Mouse (Mus musculus): ENCODE data around the gene Tmem121b.

The Tmem121b gene

DNA sequence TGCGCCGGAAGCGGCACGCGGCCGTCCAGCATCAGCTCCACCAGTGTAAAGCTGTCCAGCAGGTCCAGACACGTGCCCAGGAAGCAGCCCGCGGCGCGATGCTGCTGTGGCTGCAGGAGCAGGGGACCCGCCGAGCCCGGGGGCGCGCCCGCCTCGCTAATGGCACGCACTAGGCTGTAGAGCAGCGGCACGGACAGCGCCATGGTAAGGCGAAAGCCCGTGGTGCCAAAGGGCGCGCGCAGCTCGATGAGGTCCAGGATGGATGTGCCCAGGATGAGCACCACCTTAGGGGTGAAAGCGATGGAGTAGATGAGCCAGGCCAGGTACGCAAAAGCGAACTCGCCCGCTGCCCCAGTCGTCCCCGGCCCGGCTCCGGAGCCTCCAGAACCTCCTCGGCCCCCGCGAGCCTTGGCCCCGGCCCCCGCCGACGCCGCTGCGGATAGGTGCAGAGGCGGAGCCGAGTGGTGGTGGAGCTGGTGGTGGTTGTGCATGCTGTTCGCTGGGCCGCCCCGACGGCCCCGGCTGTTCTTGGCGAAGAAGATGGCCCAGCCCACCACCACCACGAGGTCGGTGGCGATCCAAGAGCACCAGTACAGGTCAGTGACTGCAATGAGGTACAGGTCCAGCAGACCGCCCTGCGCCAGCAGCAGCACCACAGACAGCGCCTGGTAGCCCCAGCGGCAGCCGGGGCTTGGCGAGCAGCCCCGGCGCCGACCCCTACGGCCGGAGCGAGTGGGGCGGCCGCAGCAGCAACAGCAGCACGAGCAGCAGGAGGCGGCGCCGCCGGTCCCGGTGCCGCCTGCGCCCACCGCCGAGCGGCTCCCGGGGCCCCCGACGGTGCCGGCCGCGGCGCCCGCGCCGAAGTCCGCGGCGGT, 871 bp downstream of the Tmem121b start:
- in situ Hi-C loops (cut with MseI, MboI): no loop called here

DNA sequence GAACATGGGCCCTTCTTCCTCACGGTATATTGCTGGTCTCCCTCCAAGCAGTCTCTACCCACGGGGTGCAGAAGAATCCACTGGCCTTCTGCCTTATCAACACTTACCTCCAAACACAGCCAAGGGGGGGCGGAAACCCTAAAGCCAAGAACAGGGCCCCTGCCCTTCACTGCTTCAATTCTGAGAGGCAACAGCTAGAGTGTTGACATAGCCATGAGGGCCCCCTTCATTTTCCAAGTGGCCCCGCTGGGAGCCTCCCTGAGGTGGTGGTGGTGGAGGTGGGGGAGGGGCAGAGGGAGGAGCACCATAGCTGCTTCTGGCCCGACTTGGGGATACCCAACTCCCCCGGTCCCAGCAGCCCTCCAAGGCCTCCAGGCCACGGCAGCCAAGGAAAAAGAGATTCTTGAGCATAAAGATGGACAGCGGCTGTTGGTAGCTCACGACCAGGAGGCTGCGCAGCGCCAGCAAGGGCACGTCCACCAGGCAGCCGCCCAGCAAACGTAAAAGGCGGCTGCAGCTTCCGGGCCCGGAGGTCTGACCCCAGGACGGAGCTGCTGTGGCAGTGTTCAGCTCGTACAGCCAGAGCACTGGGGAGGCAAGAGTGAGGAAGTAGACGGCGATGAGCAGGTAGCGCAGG, 1.6 kb downstream of the Tmem121b start:
- in situ Hi-C loops (cut with MseI, MboI): no loop called here

DNA sequence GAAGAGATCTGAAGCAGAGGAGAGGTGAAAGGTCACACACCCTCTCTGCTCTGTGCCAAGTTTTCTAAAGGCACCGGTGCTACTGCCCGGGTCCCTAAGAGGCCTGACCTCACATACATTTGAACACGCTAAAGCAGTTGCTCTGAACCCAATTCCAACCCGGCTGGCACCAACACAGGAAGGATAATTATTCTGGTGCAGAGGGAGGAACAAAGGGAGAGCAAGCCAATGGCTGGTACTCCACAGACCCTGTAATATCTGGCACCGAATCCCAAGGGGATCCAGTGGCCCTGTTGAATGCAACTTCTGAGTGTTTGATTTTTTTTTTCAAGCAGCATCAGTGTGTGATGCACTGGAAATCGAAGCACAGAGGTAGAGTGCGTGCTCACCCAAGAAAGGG, 2.5 kb downstream of the Tmem121b start:
- in situ Hi-C loops (cut with MseI, MboI): no loop called here

DNA sequence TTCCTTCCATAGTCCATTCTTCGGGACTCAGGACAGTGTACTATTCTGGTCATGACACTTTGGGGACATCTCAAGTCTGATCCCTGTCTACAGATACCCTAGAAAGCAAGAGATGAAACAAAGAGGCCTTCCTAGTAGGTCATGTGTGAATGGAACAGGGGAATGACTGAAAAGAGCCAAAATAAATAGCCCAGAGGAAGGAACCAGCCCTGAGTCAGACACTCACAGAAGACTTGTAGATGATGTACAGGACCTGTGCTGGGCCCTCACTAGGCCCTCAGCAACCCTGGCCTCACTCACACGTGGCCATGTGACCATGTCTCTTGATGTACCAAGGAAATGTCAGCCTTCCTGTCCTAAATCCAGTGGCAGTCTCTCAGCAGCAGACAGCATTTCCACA, 4.1 kb downstream of the Tmem121b start:
- in situ Hi-C loops (cut with MseI, MboI): no loop called here

DNA sequence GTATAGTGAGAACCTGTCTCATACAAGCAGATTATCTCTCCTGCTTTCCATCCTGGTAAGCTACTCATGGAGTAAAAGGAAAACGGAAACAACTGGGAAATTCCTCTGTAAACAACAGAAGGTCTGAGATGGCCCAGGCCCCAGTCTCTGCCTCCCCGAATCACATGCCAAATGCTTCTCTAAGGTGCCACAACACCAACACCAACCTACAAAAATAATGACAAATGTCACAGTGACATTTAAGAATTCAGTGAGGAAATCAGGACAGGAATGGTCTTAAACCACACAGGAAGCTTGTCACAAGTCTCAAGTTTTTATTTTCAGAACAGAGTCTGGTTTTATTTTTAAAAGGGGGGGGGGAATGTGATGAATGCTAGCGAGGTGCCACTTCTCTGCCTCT, 5.0 kb downstream of the Tmem121b start:
- in situ Hi-C loops (cut with MseI, MboI): no loop called here

DNA sequence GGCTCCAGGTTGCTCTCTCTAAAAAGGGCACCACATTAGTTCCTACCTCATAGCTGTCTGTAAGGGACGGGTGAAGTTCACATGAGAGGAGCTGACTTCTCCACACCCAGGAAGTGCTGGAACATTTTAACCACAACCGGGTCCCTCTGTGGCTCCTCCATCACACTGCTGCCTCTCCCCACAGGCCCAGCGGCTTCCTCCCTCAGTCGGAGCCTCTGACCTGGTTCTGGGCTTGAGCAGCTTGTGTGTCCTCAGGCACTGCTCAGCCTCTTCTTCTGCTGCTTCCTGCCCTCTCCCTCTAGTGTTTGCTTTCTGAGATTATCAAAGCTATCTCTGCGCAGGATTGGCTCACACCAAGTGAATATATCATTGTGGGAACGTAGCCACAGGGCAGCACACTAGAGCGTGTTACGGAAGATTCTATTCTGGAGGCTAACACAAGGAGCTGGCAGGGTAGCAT, 7.5 kb downstream of the Tmem121b start:
- in situ Hi-C loops (cut with MseI, MboI): no loop called here

DNA sequence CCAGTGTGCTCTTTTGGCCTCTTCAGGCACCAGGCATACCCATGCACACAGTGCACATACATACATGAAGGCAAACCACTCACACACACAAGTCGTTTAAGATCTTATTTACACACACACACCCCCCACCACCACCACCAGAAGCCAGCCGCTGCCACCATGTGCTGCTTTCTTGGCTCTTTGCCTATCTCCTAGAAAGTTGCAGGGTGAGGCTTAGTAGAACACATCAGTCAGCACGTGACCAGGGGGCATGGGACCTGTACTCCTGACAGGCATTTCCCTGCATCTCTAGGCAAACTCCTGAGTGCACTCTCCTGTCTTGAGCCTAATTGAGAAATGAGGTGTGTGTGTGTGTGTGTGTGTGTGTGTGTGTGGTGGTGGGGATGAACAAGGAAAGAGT, 8.6 kb downstream of the Tmem121b start:
- in situ Hi-C loops (cut with MseI, MboI): no loop called here

DNA sequence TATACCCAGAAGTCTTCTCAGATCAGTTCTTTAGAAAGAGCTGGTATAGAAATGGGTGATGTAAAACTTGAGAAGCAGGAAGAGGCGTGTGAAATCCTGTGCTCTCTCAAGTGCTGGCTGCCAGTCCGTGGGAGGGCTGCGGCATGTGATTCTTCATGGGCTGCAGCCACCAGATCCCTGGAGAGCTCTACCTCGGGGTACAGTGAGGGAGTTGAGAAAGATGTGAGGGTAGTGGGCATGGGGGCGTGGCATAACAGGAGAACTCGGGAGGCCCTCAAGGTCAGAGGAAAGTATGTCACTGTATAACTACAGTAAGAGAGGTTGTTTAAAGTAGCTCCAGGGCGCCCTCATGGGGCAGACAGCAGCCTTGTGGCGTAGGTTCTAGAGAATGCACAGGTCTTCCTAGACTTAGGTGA, 10.4 kb downstream of the Tmem121b start:
- in situ Hi-C loops (cut with MseI, MboI): no loop called here

DNA sequence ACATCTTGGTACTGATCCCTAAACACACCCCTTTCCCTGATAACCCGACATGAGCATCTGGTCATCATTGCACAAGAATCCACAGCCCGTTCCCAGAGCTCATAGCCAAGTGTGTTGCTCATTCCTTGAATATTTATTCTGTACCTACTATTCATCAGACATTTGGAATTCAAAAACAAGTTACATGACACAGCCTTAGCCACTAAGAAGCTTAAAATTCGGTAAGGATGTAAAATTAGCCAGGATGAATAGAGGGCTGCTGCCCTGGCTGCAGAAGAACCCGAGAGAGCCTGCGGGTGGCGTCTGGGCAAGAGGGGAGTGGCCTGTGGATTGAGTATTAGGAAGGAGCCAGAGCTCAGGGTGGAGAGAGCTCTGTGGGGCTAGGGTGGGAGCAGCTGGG, 10.9 kb downstream of the Tmem121b start:
- in situ Hi-C loops (cut with MseI, MboI): no loop called here

DNA sequence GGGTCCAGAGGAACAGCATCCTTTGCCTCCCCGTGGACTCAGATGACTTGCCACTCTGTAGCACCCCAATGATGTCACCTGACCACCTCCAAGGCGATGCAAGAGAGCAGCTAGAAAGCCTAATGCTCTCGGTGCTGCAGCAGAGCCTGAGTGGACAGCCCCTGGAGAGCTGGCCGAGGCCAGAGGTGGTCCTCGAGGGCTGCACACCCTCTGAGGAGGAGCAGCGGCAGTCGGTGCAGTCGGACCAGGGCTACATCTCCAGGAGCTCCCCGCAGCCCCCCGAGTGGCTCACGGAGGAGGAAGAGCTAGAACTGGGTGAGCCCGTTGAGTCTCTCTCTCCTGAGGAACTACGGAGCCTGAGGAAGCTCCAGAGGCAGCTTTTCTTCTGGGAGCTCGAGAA, 11.6 kb downstream of the Tmem121b start:
- in situ Hi-C loops (cut with MseI, MboI): no loop called here

DNA sequence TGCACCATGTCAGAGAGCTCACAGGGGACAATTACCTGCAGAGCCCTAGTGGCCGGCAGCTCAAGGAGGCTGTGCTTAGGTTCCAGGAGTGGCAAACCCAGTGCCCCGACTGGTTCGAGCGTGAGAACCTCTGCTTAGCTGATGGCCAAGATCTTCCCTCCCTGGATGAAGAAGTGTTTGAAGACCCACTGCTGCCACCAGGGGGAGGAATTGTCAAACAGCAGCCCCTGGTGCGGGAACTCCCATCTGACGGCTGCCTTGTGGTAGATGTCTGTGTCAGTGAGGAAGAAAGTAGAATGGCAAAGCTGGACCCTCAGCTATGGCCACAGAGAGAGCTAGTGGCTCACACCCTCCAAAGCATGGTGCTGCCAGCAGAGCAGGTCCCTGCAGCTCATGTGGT, 12.1 kb downstream of the Tmem121b start:
- in situ Hi-C loops (cut with MseI, MboI): no loop called here

DNA sequence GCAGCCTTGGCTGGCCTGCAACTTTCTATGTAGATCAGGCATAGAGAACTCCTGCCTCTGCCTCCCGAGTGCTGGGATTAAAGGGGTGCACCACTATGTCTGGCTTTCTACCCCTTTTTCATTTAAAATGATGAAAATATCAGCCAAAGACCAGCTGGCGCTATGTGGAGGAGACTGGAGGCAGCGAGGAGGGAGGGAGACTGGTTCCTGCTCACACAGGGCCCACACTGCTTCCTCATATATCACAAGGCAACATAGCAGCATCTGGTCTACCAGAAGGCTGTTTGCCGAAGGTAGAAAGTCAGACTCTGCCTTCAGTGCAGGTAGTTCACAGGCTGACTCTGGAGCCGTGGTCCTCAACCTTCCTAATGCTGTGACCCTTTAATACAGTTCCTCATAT, 13.2 kb downstream of the Tmem121b start:
- in situ Hi-C loops (cut with MseI, MboI): no loop called here

DNA sequence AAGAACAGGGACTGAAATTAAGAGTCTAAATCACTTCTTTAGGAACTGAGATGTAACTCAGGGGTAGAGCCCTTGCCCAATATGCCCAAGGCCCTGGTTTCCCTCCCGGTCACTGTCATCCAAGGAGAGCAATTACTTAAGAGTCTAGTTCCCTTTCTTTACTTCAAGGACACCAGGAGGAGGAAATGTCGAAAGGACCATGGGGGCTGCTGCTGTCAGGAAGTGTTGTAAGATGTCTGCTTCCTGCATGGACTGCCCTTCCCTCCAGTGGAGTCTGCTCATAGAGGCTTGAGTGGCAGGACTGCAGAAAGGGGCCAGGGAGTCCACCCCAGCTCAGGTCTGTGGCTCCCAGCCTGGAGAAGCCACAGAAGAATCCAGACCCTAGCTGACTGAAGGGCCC, 14.3 kb downstream of the Tmem121b start:
- in situ Hi-C loops (cut with MseI, MboI): no loop called here

DNA sequence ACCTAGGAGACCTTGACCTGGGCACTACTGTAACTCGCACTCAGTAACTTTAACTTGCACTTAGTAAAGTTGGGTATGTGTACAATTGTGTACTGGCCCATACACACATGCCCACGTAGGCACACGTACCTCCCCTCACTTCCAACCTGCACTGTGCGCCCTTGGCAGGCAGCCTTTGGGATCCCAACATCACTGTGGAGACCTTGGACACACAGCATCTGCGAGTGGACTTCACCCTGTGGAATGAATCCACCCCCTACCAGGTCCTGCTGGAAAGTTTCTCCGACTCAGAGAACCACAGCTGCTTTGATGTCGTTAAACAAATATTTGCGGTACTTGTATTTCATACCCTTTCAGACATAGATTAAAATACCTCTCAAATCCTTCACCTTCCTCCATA, 18.3 kb downstream of the Tmem121b start:
- in situ Hi-C loops (cut with MseI, MboI): no loop called here

DNA sequence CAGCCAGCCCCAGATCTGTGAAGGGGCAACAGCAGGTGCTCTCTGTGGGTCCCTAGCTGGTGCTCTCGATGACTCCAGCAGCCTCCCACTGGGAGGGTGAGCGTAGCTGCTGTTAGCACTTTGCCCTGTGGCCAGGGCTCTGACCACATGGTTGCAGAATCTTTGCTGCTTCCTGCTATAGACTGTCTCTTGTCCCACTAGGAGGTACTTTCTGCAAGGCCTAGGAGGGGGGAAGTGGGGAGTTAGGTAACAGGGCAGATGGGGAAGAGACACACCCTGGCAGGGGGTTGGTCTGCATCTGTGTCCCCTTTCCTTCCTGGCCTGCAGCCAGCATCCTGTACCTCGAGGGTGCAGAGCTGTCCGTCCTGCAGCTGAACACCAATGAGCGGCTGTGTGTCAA, 20.2 kb downstream of the Tmem121b start:
- in situ Hi-C loops (cut with MseI, MboI): no loop called here

DNA sequence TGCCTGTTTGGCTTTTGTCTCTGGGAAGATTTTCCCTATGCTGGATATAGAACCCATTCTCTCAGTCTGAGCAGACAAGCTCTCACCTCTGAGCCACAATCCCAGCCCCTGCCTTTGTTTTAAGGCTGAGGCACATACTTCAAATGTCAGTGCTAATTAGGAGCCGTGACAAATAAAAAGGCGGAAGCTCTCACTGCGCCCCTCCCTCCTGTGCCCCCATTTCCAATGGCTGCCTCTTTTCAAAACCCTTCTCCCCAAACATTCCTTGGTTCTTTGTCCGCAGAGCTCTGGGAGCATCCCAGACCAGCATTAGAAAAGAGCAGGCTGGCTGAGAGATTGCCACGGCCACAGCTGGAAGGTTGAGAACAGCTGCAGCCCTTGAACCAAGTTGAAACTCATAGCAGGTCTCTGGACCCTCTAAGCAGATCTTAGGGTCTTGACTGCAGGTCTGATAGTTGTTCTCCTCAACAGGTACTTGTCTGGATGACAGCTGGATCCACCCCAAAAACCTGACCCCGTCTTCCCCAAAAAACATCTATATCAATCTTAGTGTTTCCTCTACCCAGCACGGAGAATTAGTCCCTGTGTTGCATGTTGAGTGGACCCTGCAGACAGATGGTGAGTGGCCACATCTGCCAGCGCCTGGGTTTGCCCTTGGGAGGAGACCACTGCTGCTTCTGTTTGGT, 21.0 kb downstream of the Tmem121b start:
- in situ Hi-C loops (cut with MseI, MboI): no loop called here

DNA sequence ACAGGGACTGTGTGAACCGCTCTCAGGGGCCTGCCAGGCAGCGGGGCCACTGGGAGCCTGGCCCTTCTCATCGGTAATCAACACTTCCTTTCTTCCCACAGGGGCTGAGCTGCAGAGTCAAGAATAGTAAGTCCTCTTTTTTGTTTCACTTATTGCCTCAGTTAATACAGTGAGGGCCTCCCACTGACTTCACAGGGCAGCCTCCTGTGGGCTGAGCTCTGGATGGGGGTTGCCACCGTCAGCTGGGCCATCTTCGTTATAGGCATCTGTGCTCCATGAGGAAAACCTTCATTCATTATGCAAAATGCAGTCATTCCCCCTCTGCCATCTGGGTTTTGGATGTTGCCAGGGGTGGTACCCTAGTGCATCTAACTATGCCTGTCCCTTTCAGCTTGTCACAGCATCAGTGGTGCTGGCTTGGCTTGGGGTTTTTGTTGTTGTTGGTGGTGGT, 21.6 kb downstream of the Tmem121b start:
- in situ Hi-C loops (cut with MseI, MboI): no loop called here

DNA sequence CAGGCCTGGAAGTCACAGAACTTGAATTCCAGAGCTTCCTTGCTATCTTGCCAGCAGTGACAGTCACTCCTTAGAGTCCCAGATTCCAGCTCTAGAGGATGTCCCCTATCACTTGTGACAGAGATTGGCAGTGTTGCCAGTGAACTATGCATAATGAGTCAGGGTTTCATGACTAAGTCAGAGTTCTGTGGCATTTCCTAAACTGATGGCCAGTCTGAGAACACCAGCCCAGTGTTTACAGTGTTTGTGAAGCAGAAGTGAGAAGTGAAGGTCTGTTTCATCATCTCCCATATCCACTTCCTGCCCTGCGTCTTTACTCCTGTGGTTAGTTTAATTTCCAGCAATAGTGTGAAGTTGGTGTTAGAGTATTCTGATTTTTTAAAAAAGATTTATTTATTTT, 22.9 kb downstream of the Tmem121b start:
- in situ Hi-C loops (cut with MseI, MboI): no loop called here

DNA sequence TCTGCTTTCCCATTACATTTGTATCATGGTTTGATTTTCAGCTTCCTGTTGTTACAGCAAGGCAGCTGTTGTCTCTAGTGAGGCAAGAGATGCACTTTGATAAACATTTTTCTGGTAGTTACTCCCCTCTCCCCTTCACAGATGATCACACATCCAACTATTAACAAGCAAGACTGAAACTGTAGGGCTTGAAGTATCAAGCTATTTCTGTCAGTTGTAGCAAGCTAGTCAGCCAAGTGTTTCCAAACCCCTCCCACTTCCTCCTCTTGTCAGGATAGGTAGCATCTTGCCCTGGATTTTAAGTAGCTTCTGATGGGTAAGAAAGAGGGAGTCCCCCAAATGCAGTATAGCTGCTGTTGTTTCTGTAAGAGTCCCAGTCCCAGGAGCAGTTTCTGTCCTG, 23.8 kb downstream of the Tmem121b start:
- in situ Hi-C loops (cut with MseI, MboI): no loop called here

DNA sequence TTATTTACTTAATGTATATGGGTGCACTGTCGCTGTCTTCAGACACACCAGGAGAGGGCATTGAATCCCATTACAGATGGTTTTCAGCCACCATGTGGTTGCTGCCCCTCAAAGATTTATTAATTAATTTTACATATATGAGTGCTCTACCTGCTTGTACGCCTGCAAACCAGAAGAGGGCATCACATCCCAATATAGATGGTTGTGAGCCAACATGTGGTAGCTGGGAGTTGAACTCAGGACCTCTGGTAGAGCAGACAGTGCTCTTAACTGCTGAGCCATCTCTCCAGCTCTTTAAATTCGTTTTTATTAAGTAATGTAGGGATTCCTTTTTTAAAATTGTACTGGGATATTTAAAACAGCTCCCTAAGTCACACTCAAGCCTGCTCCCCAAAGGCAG, 24.3 kb downstream of the Tmem121b start:
- in situ Hi-C loops (cut with MseI, MboI): no loop called here

DNA sequence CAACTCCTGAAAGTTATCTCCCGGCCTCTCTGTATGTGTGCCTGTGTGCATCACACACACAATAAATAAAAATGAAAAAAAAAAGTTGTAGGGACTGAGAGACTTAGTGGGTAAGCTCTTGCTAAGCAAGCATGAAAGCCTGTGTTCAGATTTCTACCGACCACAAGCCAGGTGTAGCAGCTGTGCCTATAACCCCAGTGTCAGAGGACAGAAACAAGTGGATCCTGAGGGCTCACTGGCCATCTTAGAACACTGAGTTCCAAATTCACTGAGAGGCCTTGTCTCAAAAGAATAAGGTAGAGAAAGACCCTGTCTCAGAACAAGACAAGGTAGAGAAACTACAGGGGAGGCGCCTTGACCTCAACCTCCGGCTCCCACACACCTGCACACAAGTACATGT, 25.3 kb downstream of the Tmem121b start:
- in situ Hi-C loops (cut with MseI, MboI): no loop called here

DNA sequence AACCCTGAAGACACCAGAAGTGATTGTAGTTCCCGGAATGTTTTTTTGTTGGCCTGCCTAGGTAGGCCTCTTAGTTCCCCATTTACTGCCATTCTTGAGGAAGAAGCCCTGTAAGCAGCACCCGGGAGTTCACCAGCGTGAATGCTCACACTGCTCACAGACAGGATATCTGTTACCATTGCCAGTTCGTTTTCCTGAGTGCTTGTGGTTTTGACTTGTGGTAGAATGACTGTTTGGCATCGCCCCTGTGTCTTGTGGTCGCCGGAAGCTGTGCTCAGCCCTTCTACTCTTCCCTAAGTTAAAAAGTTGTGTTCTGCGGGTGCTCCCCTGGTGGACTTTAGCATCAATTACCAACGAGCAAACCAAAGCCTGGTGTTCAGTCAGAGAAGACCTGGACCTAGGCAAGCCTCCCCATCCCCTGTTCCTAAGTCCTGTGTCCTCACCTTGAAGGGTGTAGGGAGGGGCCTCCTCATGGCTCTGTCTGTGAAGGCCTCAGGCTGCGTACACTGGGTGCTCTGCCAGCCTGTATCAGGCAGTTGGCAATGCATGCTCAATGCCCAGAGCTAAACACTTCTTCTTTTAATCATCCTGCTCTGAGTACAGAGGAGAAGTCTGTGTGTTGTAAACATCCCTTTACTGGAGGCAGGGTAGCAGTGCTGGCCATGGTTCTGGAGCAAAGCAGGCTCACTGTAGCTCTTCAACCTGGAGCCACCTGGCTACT, 26.8 kb downstream of the Tmem121b start:
- in situ Hi-C loops (cut with MseI, MboI): no loop called here

All from mouse trophoblast stem cell (cell line).